14 mouse cellular contexts compared by ENCODE assay signal in genomic region chr5:33277286-33277685, GRCm38 (mm10). TPM values are rescaled to one million over a fixed set of nuclear protein-coding genes. Genes with fewer than 3 reads are reported as not detected.
"Had no signal": no experiment of that assay in that cellular context is flagged by ENCODE, and none has a peak within 500 bp of the region (broad histone marks: within the 10 kb centered on the region; RNA-seq: fewer than 3 reads in every experiment).

No protein-coding gene starts in this region.

- H3K27ac ChIP-seq: limb, embryonic 12.5 days; liver, embryonic 13.5 days; lung, embryonic 15.5 days; macrophage had no signal

- H3K4me3 ChIP-seq: limb, embryonic 12.5 days; liver, embryonic 13.5 days; lung, embryonic 15.5 days had no signal

- DNase-seq: layer of hippocampus, adult 9-11 months; layer of hippocampus, postnatal 36 days; liver; liver, embryonic 13.5 days; liver, postnatal 0 days; lung, postnatal 14 days; right cerebral cortex, postnatal 25 days; thymus, postnatal 36 days had no signal

- H3K9me3 ChIP-seq: limb, embryonic 12.5 days; liver, embryonic 13.5 days; lung, embryonic 15.5 days had no signal

- ATAC-seq: hindbrain, embryonic 16.5 days; inflammation-experienced regulatory T-cells, adult 6 months; intestine, postnatal 0 days; liver, postnatal 0 days had no signal

- H3K4me2 ChIP-seq: limb, embryonic 12.5 days; liver, embryonic 13.5 days; lung, embryonic 15.5 days had no signal

- H3K27me3 ChIP-seq: limb, embryonic 12.5 days; lung, embryonic 15.5 days had no signal

- H3K9ac ChIP-seq: limb, embryonic 12.5 days; liver, embryonic 13.5 days; liver, postnatal 0 days; lung, embryonic 15.5 days had no signal

RNA-seq across cellular contexts. Expression of gene Spon2, which starts 59.0 kb away (rescaled TPM):
- polyA plus RNA-seq: inflammation-experienced regulatory T-cells, adult 6 months; macrophage had no signal
